Mouse (Mus musculus) brain, embryonic 14.5 days (tissue): Measurements from ENCODE around the gene Fank1.

Experiments used
- CTCF ChIP-seq: fragments of 200-500 bp; IDR thresholded peaks from 2 replicates; pipeline ENCODE4 v1.5.1; 2012; ENCODE audit warnings: inconsistent platforms, mild to moderate bottlenecking, moderate library complexity, borderline replicate concordance; ENCODE audit not compliant: insufficient read depth, insufficient read length; ENCODE audit errors: extremely low read depth
- POLR2A ChIP-seq: fragments of 200-500 bp; IDR thresholded peaks from 2 replicates; pipeline ENCODE4 v1.6.1; 2012; ENCODE audit warnings: mild to moderate bottlenecking, inconsistent platforms, borderline replicate concordance; ENCODE audit not compliant: poor library complexity, insufficient read depth, insufficient read length, severe bottlenecking; ENCODE audit errors: extremely low read depth

DNA sequence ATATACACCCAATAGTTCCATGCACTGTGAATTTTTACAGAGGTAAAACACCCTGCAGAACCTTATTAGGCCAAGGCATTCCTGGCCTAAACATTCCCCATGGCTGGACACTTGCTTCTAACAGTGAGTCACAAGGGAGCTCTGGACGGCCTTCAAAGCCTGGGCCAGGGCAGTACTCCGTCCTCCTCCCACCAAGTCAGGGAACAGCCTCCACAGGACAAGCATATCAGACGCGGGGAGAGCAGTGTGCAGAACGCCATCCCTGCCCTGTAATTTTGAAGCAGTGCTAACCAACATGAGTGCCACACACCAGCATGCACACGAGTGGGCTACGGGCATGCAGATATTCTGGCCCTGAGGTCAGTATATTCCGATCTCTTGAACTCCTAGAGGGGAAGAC, 29.3 kb upstream of the Fank1 start:
- TF ChIP-seq POLR2A = no peak
- no peak for TF ChIP-seq CTCF
